Mouse (Mus musculus) lung, adult 2 months (tissue): ENCODE results near the gene Mad2l1.

Experiments used
- CTCF ChIP-seq: fragments of 200-500 bp; IDR thresholded peaks from 2 replicates; pipeline ENCODE4 v1.5.1; 2011; ENCODE audit warnings: mild to moderate bottlenecking, low read length, control low read depth; ENCODE audit not compliant: insufficient read depth
- POLR2A ChIP-seq: fragments of 200-500 bp; IDR thresholded peaks from 2 replicates; pipeline ENCODE4 v1.6.1; 2011; ENCODE audit warnings: low read depth, mild to moderate bottlenecking, control low read depth, low read length, borderline replicate concordance; ENCODE audit errors: extremely low read depth

GRCm38 (mm10) chr6:66516368-66516767 lies 18.8 kb upstream of the Mad2l1 start:
- TF ChIP-seq CTCF (no peak), POLR2A (no peak)
